Mouse (Mus musculus): ENCODE data around the gene Adh6b.
"Not testable (repeated sequence)": the region's sequence is repeated elsewhere in the genome, so short reads cannot be mapped to it uniquely, and the experiment has no call there.

Gene Adh6b

DNA sequence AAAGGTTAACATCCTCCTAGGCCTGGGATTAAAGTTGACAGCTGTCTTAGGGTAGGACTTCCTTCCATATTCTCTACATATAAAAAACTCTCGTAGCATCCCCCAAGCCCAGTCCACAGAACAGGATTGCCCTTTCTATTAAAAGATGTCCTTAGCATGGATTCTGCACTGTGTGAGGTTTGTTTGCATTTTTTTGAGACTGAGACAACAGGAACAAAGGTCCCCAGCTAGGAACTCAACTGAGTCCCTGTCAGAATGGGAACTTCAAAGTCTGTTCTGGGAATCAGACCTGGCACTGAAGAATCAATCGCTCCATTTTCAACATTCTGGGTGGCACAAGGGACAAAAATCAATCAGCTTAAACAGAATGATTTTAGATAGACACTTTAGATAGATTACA lies 21.3 kb downstream of the Adh6b start:
- no peak for DNase-seq (ENCODE audit: low spot score)

GRCm38 (mm10) chr3:138366181-138366580 lies 24.6 kb downstream of the Adh6b start:
- no peak for DNase-seq (ENCODE audit: low spot score)

GRCm38 (mm10) chr3:138369546-138369945 lies 28.0 kb downstream of the Adh6b start:
- peak; percentile 1 for DNase-seq (ENCODE audit: low spot score)

DNA sequence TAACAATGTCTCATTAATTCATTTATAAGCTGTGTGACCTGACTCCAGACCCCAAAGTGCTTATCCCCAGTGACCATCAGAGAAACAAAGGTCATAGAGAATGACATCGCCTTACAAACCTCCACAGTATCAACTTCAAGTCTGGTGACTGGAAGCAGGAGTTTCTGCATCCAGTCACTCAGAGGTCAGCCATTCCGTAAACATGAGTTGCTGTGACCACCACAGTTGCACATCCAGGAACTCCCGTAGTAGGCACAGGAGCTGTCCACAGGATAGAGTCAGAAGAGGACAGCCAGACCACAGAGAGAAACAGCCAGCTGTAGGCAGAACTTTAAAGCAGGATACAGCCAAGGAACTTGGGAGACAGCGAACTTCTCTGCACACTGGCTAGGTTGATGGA lies 28.7 kb downstream of the Adh6b start:
- not testable (repeated sequence) for DNase-seq (ENCODE audit: low spot score)

DNA sequence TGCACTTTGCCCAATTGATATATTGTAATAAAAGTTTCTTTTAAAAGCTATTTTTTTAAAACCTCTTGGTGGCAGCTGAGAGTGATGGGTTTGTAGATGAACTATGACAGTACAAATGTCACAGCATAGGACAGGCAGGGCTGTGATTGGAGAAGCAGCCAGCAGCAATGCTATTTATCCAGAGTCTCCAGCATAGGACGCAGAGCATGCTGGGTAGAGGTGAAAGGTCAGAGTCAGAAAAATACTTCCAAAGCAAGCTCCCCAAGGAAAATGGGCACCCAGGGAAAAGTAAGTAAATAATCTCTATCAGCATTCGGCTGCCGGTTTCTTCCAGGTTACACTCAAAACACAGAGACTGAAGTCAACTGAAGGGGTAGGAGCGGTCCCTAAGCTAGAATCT lies 32.3 kb downstream of the Adh6b start:
- no peak for DNase-seq (ENCODE audit: low spot score)

DNA sequence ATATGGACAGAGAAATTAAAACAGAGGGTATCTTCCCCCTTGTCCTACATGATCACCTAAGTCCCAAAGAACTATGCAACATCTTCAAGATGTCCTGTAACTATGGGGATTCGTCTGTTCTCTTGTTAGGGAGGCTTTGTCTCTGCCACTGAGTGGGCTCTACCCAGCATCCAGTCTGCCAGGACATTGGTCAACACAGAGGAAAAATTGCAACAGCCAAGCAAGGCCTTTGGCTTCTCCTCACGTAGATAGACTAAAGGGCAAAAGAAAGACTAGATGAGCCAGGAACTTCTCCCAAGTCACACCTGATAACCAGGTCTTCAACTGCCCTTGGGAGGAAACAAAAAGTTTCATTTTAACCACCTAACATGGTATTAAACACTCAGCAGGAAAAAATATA lies 33.6 kb downstream of the Adh6b start:
- DNase-seq (ENCODE audit: low spot score) = peak; percentile 2

- no peak for DNase-seq (ENCODE audit: low spot score)
Measured at GRCm38 (mm10) chr3:138381133-138381532, 39.6 kb downstream of the Adh6b start.

DNA sequence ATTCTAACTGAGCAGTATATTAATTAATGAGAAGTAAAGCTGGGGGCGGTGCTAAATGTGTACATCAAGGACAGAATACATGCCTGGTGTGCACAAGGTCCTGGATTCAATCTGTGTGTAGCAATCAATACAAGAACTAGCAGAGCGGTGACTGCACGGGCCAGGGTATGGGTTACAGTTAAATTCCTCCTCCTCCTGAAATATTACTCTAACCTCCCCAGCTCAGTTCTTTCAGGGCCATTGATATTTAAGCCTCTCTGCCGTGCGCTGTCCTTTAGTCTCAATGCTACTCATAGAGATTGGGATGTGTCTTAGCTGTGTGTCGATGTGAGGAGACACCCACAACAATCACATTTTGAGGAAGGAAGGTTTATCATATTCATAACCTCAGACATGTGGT lies 45.6 kb downstream of the Adh6b start:
- DNase-seq (ENCODE audit: low spot score) = no peak

DNA sequence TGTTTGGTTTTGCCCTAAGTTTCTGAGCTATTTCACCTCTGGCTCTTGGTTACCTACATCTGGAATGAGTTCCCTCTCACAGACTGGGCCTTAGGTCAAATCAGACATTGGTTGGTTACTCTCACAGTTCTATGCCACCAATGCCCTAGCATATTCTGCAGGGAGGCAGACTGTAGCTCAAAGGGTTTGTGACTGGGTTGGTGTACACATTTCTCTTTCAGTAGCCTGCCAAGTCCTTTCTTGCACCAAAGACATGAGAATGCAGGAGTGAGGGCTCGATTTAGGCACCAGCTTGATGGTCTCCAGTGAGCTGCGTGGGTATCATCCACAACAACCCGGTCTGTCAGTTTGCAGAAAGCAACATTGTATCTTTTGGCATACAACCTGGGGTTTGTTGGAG lies 63.3 kb downstream of the Adh6b start:
- DNase-seq (ENCODE audit: low spot score) = no peak

DNA sequence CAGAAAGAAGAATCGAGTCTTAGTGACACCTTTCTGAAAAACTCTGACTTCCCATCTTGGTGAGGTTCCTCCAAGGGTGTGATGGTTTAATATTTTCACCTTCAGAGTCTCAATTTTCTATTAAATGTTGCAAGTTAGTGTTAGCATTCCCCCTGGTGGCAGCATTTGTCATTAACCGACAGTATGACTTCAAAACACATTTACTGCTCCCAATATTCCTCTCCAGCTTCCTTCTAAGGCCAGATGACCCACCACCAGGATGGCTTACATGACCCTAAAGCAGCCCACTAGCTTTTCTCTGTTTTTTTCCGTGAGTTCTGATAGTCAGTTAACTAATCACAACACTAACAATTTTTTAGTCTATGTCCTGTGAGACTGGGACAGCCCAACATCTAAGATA lies 63.8 kb downstream of the Adh6b start:
- no peak for DNase-seq (ENCODE audit: low spot score)

DNA sequence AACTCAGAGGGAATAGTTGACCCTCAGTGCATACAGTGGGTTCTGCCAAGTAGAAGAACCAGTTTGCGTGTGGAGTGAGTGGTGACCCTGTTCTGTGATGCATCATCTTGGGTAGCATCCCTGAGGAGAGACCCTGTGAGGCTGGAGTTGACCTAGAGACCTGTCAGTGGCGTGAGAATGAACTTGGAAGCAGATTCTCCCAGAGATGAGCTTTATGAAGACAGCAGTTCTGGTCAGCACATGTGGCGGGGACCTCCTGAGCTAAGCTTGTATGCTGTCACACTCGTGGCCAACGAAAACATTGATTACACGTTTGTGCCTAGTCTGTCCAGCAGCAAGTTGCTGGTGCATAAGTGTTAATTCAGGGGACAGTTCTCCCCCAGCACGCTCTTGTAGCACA lies 64.3 kb downstream of the Adh6b start:
- no peak for DNase-seq (ENCODE audit: low spot score)

- DNase-seq (ENCODE audit: low spot score) = no peak
Measured at GRCm38 (mm10) chr3:138407920-138408319, 66.3 kb downstream of the Adh6b start.
